ENCODE assay signal across 8 mouse cellular contexts in the genomic region with DNA sequence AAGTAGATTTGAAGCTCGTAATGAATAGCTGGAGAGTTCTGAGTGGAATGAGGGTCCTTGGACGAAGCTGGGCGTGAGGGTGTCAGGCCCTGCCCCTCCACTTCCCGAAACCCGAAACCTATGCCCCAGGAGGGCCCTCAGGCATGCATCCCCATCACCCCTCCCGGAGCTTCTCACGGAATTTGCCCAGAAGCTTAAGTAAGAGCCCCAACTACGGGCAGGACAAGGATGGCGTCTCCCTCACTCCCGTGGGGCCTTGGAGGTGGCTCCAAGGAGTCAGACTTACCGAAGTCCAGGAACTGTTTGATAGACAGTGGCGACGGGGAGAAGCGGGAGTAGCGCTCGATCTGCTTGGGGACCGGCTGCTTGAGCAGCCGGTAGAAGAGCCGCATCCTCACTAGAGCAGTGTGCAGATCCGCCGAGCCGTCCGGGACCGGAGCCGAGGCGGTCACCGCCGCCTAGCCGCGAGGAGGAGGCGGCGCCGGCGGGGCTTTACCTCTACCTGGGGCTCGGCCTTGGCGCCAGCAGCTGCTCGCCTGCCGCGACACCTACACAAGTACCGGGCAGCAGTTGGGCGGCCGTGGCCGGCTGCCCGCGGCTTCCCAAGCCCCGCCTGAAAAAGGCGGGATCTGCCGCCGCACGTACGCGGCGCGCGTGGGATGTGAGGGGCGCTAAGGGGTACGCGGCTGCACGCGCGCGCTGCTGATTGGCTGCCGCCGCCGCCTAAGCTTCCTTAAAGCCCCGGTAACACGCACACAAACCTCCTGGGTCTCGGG. TPM values are rescaled to one million over a fixed set of nuclear protein-coding genes. Genes with fewer than 3 reads are reported as not detected.
DNase-seq lines count a peak whose midpoint lies in the region; ATAC-seq and TF ChIP-seq lines count a peak whose summit lies in the region.

Gene Pdk3, minus strand, starts transcription at position 641 of the 776 bp plus-strand sequence.

- H3K4me1 ChIP-seq in bone marrow, adult 2 months (ENCODE audit: control insufficient read depth, insufficient read depth, low read length) = no peaks in the 10 kb centered on the region
- no peaks in the 10 kb centered on the region for H3K4me1 ChIP-seq in embryonic facial prominence, embryonic 15.5 days
- no peaks in the 10 kb centered on the region for H3K4me1 ChIP-seq in kidney, embryonic 14.5 days (ENCODE audit: control insufficient read depth, insufficient read depth, low read length)
- H3K4me1 ChIP-seq in limb, embryonic 15.5 days = no peaks in the 10 kb centered on the region

- peak within 1 kb of the TSS; percentile 39 for H3K9ac ChIP-seq in embryonic facial prominence, embryonic 15.5 days
- H3K9ac ChIP-seq in kidney, embryonic 14.5 days (ENCODE audit: low read depth, low read length) = peak within 1 kb of the TSS; percentile 75
- H3K9ac ChIP-seq in limb, embryonic 15.5 days = peak within 1 kb of the TSS; percentile 44

- peak; percentile 95 for ATAC-seq in embryonic facial prominence, embryonic 15.5 days (ENCODE audit: insufficient number of reproducible peaks, low FRiP score, low TSS enrichment, low read depth)
- peak; percentile 97 for ATAC-seq in kidney, embryonic 14.5 days (ENCODE audit: low FRiP score, low TSS enrichment)
- peak; percentile 89 for ATAC-seq in limb, embryonic 15.5 days (ENCODE audit: insufficient number of reproducible peaks, low FRiP score, low TSS enrichment, low read depth)

- H3K4me2 ChIP-seq in embryonic facial prominence, embryonic 15.5 days (replicated peaks) = peak within 1 kb of the TSS; percentile 46
- peak within 1 kb of the TSS; percentile 42 for H3K4me2 ChIP-seq in kidney, embryonic 14.5 days (replicated peaks; ENCODE audit: low read depth, low read length)
- H3K4me2 ChIP-seq in limb, embryonic 15.5 days = peak within 1 kb of the TSS; percentile 44

- H3K36me3 ChIP-seq in embryonic facial prominence, embryonic 15.5 days = no peaks in the 10 kb centered on the region
- no peaks in the 10 kb centered on the region for H3K36me3 ChIP-seq in kidney, embryonic 14.5 days (ENCODE audit: control insufficient read depth, insufficient read depth, low read length)
- no peaks in the 10 kb centered on the region for H3K36me3 ChIP-seq in limb, embryonic 15.5 days

- no peaks in the 10 kb centered on the region for H3K9me3 ChIP-seq in embryonic facial prominence, embryonic 15.5 days (replicated peaks)
- H3K9me3 ChIP-seq in kidney, embryonic 14.5 days (ENCODE audit: control insufficient read depth, low read length) = no peaks in the 10 kb centered on the region
- H3K9me3 ChIP-seq in limb, embryonic 15.5 days = no peaks in the 10 kb centered on the region

- no peak for TF ChIP-seq CTCF in bone marrow, adult 2 months (IDR thresholded peaks at IDR 0.05; ENCODE audit: control insufficient read depth, insufficient read depth, low read length)

- no peaks in the 10 kb centered on the region; the same call in 1 of the 2 replicates for H3K27me3 ChIP-seq in embryonic facial prominence, embryonic 15.5 days
- H3K27me3 ChIP-seq in kidney, embryonic 14.5 days (ENCODE audit: control insufficient read depth, insufficient read depth, low read length) = no peaks in the 10 kb centered on the region
- H3K27me3 ChIP-seq in limb, embryonic 15.5 days = no peaks in the 10 kb centered on the region

- peak; percentile 55; the same call in 1 of the 2 replicates for TF ChIP-seq POLR2A in bone marrow, adult 2 months (IDR thresholded peaks at IDR 0.05; ENCODE audit: borderline replicate concordance, control insufficient read depth, low read depth, low read length)

- 18% methylated on average over 57 of the region's 68 CpGs for WGBS in bone marrow, adult 2 months
- WGBS in embryonic facial prominence, embryonic 15.5 days = 19% methylated on average over 63 of the region's 68 CpGs
- 29% methylated on average over 65 of the region's 68 CpGs for WGBS in kidney, embryonic 14.5 days
- 26% methylated on average over 63 of the region's 68 CpGs for WGBS in limb, embryonic 15.5 days

- DNase-seq in 416B (ENCODE audit: low read depth) = peak; percentile 91
- DNase-seq in heart, adult 8-10 months (ENCODE audit: low spot score) = peak; percentile 62
- DNase-seq in monocyte, adult 2 months (ENCODE audit: low read depth in 1 of 2, low spot score in 2 of 2) = peak; percentile 2 to 13
- peak; percentile 80 to 84 for DNase-seq in spleen, postnatal 36 days (ENCODE audit: low spot score in 2 of 2)

- peak within 1 kb of the TSS; percentile 90 for H3K4me3 ChIP-seq in bone marrow, adult 2 months (replicated peaks; ENCODE audit: control insufficient read depth, low read depth, low read length)
- H3K4me3 ChIP-seq in embryonic facial prominence, embryonic 15.5 days (replicated peaks) = peak within 1 kb of the TSS; percentile 62
- H3K4me3 ChIP-seq in kidney, embryonic 14.5 days (ENCODE audit: low read length) = peak within 1 kb of the TSS; percentile 61
- peak within 1 kb of the TSS; percentile 58 for H3K4me3 ChIP-seq in limb, embryonic 15.5 days

- H3K27ac ChIP-seq in bone marrow, adult 2 months (ENCODE audit: control insufficient read depth, insufficient read depth, low read depth, low read length, poor library complexity) = peak within 1 kb of the TSS; percentile 85
- peak within 1 kb of the TSS; percentile 89 for H3K27ac ChIP-seq in embryonic facial prominence, embryonic 15.5 days (replicated peaks)
- peak within 1 kb of the TSS; percentile 85 for H3K27ac ChIP-seq in kidney, embryonic 14.5 days (ENCODE audit: low read depth, low read length)
- peak within 1 kb of the TSS; percentile 92 for H3K27ac ChIP-seq in limb, embryonic 15.5 days

RNA-seq across cellular contexts. Expression of gene Pdk3, which starts in this region (rescaled TPM):
- polyA plus RNA-seq in bone marrow, adult 2 months (2011; ENCODE audit: insufficient read depth, insufficient read length, low replicate concordance, missing spikeins) = 7.6 and 21.7 TPM in 2 replicates
- polyA plus RNA-seq in embryonic facial prominence, embryonic 15.5 days (2015; fragmentation: Nextera tagmentation; extraction: Ambion mirVana) = 58.6 and 62.2 TPM in 2 replicates
- total RNA-seq in heart, adult 8-10 months (2022) = 1 to 10 TPM; 1.6 to 3.6 (median 2.6) TPM
- 69.2 and 81.2 TPM in 2 replicates for polyA plus RNA-seq in kidney, embryonic 14.5 days (2014; fragmentation: Nextera tagmentation; extraction: Ambion mirVana)
- 51.6 and 55.6 TPM in 2 replicates for polyA plus RNA-seq in limb, embryonic 15.5 days (2015; fragmentation: Nextera tagmentation; extraction: Ambion mirVana)

Comparison
In these comparisons a context has a peak if more than half of its experiments do, and no peak if none do; other contexts are left out.
1. Peak in every context shown above with its lines: DNase-seq, ATAC-seq, H3K4me3 ChIP-seq and H3K27ac ChIP-seq.
2. DNase-seq: peak in every context shown above with its lines; median percentile 91 in 416B; 82 in spleen, postnatal 36 days; 62 in heart, adult 8-10 months; 8 in monocyte, adult 2 months.